Mouse (Mus musculus): ENCODE measurements at regions not wholly inside any gene's neighbourhood (a gene's known extent, or its start where the extent isn't known, plus 50 kb on each side); places are given as distances from the start of the nearest gene placed in this dataset.

DNA sequence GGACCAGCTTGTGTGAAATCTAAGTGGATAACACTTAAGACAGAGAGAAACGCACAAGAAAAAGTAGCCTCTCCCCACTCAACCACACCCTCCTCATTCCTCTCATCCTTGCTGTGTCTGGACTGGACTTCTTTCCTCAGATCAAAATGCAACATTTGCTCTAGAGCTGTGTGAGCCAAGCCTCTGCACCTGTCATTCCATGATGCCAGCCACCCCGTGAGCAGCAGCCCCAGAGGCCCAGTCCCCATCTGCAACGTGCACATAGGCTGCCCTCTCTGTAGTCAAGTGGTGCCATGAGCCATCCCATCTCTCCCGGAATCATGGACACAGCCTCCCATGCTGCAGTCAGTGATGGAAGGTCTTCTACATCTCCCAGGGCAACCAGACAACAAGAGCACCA lies 55.1 kb upstream of the Gpc1 start:
- H3K27me3 ChIP-seq (ENCODE audit: poor library complexity, severe bottlenecking): no peaks in the 10 kb centered on the region; the same call in 1 of the 2 replicates
- H3K36me3 ChIP-seq (replicated peaks): no peaks in the 10 kb centered on the region
- peaks cover 38% of the 10 kb centered on the region for H3K4me1 ChIP-seq
- H3K4me3 ChIP-seq: no peak overlapping the region
- no peaks in the 10 kb centered on the region for H3K9me3 ChIP-seq
- no peak for DNase-seq (ENCODE audit: extremely low spot score, low spot score)
- 84% methylated on average over 4 of the region's 4 CpGs for WGBS
- no peak overlapping the region for H3K27ac ChIP-seq

- Histone ChIP-seq H3K36me3 (replicated peaks) (no peaks in the 10 kb centered on the region), H3K4me3 (no peak overlapping the region), H3K27me3 (ENCODE audit: poor library complexity, severe bottlenecking) (no peaks in the 10 kb centered on the region; the same call in 1 of the 2 replicates), H3K27ac (no peak overlapping the region), H3K9me3 (no peaks in the 10 kb centered on the region), H3K4me1 (peaks cover 42% of the 10 kb centered on the region)
- DNase-seq (ENCODE audit: extremely low spot score, low spot score): no peak
- 91% methylated on average over 3 of the region's 3 CpGs for WGBS
These were observed 55.5 kb upstream of the Gpc1 start for GRCm38 (mm10) chr1:92775908-92776307.

- Histone ChIP-seq H3K27me3 (ENCODE audit: poor library complexity, severe bottlenecking) (no peaks in the 10 kb centered on the region; the same call in 1 of the 2 replicates), H3K27ac (peak overlapping the region; percentile 69), H3K9me3 (no peaks in the 10 kb centered on the region), H3K4me1 (peaks cover 44% of the 10 kb centered on the region), H3K36me3 (replicated peaks) (no peaks in the 10 kb centered on the region), H3K4me3 (no peak overlapping the region)
- 41% methylated on average over 16 of the region's 16 CpGs for WGBS
- no peak for DNase-seq (ENCODE audit: extremely low spot score, low spot score)
These were observed 56.4 kb upstream of the Gpc1 start for GRCm38 (mm10) chr1:92774743-92775692.

DNA sequence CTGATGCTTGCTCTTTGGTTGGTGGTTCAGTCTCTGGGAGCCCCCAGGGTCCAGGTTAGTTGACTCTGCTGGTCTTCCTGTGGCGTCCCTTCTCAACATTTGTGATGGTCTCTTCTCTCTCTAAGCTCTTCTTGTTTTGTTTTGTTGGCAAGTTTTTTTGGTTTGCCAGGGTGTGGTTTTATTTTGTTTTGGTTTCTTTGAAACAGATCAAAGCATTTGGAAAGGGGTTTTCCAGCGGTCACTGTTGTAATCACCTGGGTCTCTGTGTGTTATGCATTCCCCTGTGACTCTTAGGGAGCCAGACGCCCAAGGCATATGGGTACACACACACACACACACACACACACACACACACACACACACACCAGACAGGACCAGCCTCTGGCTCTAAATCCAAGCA lies 57.4 kb upstream of the Gpc1 start:
- DNase-seq (ENCODE audit: extremely low spot score, low spot score): no peak
- H3K27ac ChIP-seq: peak overlapping the region; percentile 69
- H3K4me3 ChIP-seq: no peak overlapping the region
- no peaks in the 10 kb centered on the region for H3K9me3 ChIP-seq
- 76% methylated on average over 3 of the region's 3 CpGs for WGBS
- no peaks in the 10 kb centered on the region for H3K36me3 ChIP-seq (replicated peaks)
- no peaks in the 10 kb centered on the region; the same call in 1 of the 2 replicates for H3K27me3 ChIP-seq (ENCODE audit: poor library complexity, severe bottlenecking)
- H3K4me1 ChIP-seq: peaks cover 53% of the 10 kb centered on the region

DNA sequence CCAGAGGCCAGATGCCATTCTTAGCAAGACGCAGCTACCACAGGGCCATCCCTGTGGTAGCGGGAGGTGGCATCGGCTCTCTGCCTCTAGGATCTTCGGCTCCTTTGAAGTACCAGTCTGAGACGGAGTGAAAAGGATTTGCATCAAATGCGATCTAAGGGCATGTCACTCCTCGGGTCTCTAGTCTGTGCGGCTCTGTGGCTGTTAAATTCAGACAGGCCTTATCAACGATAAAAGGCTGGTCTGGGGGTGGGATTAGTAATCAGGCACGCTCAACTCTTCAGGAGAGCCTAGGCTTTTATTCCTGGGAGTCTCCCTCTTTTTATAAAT lies 58.7 kb upstream of the Gpc1 start:
- Histone ChIP-seq H3K27ac (peak overlapping the region; percentile 63), H3K4me3 (no peak overlapping the region), H3K36me3 (replicated peaks) (no peaks in the 10 kb centered on the region), H3K27me3 (ENCODE audit: poor library complexity, severe bottlenecking) (no peaks in the 10 kb centered on the region; the same call in 1 of the 2 replicates), H3K4me1 (peaks cover 53% of the 10 kb centered on the region), H3K9me3 (no peaks in the 10 kb centered on the region)
- 54% methylated on average over 10 of the region's 10 CpGs for WGBS
- DNase-seq (ENCODE audit: extremely low spot score, low spot score): no peak

DNA sequence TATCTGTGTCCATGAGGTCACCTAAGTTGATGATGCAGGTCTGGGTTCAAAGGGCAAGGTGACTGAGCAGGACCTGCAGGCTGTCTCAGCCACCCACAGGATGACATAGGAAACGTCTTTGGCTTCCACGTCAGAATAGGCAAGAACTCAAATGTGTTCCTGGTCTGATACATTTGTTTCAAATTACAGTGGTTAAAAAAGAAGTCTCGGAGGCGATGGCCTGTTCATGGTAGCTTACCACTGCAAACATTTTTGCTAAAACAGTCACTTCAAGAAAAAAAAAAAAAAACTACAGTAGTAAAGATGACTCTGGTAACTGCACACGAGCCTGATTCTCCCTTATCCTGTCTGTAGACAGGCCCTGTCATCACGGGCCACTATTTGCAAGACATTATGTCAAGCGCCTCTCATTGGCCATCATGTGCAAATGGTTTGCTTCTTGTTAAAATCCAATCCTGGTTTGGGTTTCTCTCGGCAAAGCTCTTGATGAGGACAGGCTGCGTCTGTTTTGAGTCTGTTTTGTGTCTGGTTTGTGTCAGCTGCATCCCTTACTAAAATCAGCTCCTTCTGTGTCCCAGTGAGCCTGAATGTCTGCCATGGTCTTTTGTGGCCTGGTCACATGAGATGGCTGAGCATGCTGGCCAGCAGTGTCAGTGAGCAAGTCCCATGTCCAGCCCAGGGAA lies 59.2 kb upstream of the Gpc1 start:
- H3K4me3 ChIP-seq: no peak overlapping the region
- no peak for DNase-seq (ENCODE audit: extremely low spot score, low spot score)
- H3K4me1 ChIP-seq: peaks cover 57% of the 10 kb centered on the region
- no peaks in the 10 kb centered on the region for H3K36me3 ChIP-seq (replicated peaks)
- peak overlapping the region; percentile 63 for H3K27ac ChIP-seq
- 72% methylated on average over 9 of the region's 9 CpGs for WGBS
- H3K9me3 ChIP-seq: no peaks in the 10 kb centered on the region
- no peaks in the 10 kb centered on the region; the same call in 1 of the 2 replicates for H3K27me3 ChIP-seq (ENCODE audit: poor library complexity, severe bottlenecking)

- Histone ChIP-seq H3K4me1 (peaks cover 51% of the 10 kb centered on the region), H3K27me3 (ENCODE audit: poor library complexity, severe bottlenecking) (no peaks in the 10 kb centered on the region; the same call in 1 of the 2 replicates), H3K27ac (0 out of 2 replicates have a peak overlapping the region, but pooled peaks have one; percentile 69), H3K9me3 (no peaks in the 10 kb centered on the region), H3K4me3 (no peak overlapping the region), H3K36me3 (replicated peaks) (no peaks in the 10 kb centered on the region)
- no peak for DNase-seq (ENCODE audit: extremely low spot score, low spot score)
- 82% methylated on average over 7 of the region's 7 CpGs for WGBS
These were observed 61.7 kb upstream of the Gpc1 start for GRCm38 (mm10) chr1:92769696-92770095.

DNA sequence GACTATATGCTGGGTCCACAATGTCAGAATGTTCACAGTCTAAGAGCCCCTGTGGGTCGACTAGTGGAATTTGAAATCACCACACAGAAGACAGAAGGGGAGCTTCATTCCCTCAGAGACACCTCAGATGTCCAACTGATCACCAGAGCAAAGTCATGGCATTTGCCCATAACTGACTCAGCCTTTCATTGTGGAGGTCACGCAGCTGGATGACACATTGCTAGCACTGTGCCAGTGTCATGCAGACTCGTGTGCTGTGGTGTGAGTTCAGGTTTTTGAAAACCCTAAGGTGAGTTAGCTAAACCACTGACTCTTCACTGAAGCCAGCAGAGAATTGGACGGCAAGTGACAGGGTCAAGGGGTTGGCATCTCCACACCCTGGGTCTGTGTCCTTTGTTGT lies 62.3 kb upstream of the Gpc1 start:
- WGBS: 81% methylated on average over 4 of the region's 4 CpGs
- Histone ChIP-seq H3K4me1 (peaks cover 46% of the 10 kb centered on the region), H3K36me3 (replicated peaks) (no peaks in the 10 kb centered on the region), H3K9me3 (no peaks in the 10 kb centered on the region), H3K27ac (no peak overlapping the region), H3K27me3 (ENCODE audit: poor library complexity, severe bottlenecking) (no peaks in the 10 kb centered on the region; the same call in 1 of the 2 replicates), H3K4me3 (no peak overlapping the region)
- DNase-seq (ENCODE audit: extremely low spot score, low spot score): no peak

GRCm38 (mm10) chr1:92766496-92766895 lies 64.9 kb upstream of the Gpc1 start:
- Histone ChIP-seq H3K27me3 (ENCODE audit: poor library complexity, severe bottlenecking) (no peaks in the 10 kb centered on the region), H3K9me3 (no peaks in the 10 kb centered on the region), H3K36me3 (replicated peaks) (no peaks in the 10 kb centered on the region), H3K4me1 (peaks cover 34% of the 10 kb centered on the region), H3K27ac (no peak overlapping the region), H3K4me3 (no peak overlapping the region)
- no peak for DNase-seq (ENCODE audit: extremely low spot score, low spot score)
- 93% methylated on average over 7 of the region's 7 CpGs for WGBS

- no peaks in the 10 kb centered on the region for H3K27me3 ChIP-seq (ENCODE audit: poor library complexity, severe bottlenecking)
- DNase-seq (ENCODE audit: extremely low spot score, low spot score): no peak
- H3K36me3 ChIP-seq (replicated peaks): no peaks in the 10 kb centered on the region
- H3K4me3 ChIP-seq: no peak overlapping the region
- 74% methylated on average over 20 of the region's 20 CpGs for WGBS
- H3K9me3 ChIP-seq: no peaks in the 10 kb centered on the region
- H3K27ac ChIP-seq: no peak overlapping the region
- H3K4me1 ChIP-seq: peaks cover 38% of the 10 kb centered on the region
These were observed 76.5 kb upstream of the Gpc1 start for GRCm38 (mm10) chr1:92754793-92755488.

DNA sequence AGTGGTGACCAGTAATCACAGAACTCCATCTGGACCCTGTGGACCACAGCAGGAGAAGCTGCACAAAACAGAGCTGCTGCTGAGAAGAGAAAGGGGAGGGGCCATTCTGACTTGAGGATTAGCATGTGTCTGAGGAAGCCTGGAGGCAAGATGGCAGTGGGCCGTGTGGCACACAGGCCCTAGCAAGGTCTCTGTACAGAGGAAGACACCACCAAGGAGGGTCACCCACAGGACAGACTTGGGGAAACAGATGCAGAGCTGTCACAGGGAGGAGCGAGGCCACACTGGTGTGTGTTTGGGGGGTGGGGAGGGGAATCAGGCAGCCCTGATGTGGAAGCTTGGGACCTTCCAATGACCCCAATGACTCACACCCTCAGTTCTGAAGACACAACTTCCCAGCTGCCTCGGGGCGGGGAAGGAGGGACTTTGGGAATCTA lies 79.7 kb upstream of the Gpc1 start:
- 62% methylated on average over 4 of the region's 4 CpGs for WGBS
- H3K27ac ChIP-seq: peak overlapping the region; percentile 61
- H3K4me3 ChIP-seq: no peak overlapping the region
- H3K36me3 ChIP-seq (replicated peaks): no peaks in the 10 kb centered on the region
- no peak for DNase-seq (ENCODE audit: extremely low spot score, low spot score)
- H3K27me3 ChIP-seq (ENCODE audit: poor library complexity, severe bottlenecking): no peaks in the 10 kb centered on the region
- peaks cover 38% of the 10 kb centered on the region for H3K4me1 ChIP-seq
- no peaks in the 10 kb centered on the region for H3K9me3 ChIP-seq

DNA sequence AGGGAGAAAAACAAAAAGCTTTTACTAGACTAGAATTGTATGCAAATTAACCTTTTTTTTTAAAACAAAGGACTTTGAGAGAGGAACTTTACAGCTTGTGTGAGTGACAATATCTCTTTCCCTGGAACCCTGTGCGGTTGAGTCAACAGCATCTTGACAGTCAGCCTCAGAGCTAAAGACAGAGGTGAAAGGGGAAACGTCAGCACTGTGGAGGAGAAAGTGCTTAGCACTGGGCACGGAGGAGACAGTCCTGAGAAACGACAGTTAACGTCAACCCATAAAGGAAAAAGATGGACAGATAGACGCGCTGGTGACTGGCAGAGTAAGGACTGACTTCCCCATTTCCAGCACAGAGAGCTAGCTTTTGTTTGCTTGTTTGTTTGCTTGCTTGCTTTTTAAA lies 82.0 kb upstream of the Gpc1 start:
- Histone ChIP-seq H3K4me3 (no peak overlapping the region), H3K9me3 (no peaks in the 10 kb centered on the region), H3K36me3 (replicated peaks) (no peaks in the 10 kb centered on the region), H3K27me3 (ENCODE audit: poor library complexity, severe bottlenecking) (no peaks in the 10 kb centered on the region; the same call in 1 of the 2 replicates), H3K4me1 (peaks cover 33% of the 10 kb centered on the region), H3K27ac (no peak overlapping the region)
- 85% methylated on average over 7 of the region's 7 CpGs for WGBS
- DNase-seq (ENCODE audit: extremely low spot score, low spot score): no peak
